Mouse (Mus musculus) lung, postnatal 0 days (tissue): Measurements from ENCODE around the gene Crybb1. TPM values are rescaled to one million over a fixed set of nuclear protein-coding genes. Genes with fewer than 3 reads are reported as not detected.

Source experiments
- ATAC-seq: fragments of 200-750 bp; cut with Nextera tagmentation; 2 replicates; pipeline ENCODE4 v1.8.0; 2017; ENCODE audit warnings: moderate library complexity
- DNase-seq: peaks from one replicate; pipeline ENCODE4 v3.0.0-alpha.2; 2016; ENCODE audit warnings: low spot score
- H3K27ac ChIP-seq: fragments of 300-500 bp; sonication (generic); 2 replicates; pipeline ENCODE4 v1.5.1; 2014; ENCODE audit warnings: antibody characterized with exemption, mild to moderate bottlenecking, low read length, mixed read lengths
- H3K27me3 ChIP-seq: fragments of 300-500 bp; sonication (generic); replicated peaks from 2 replicates; pipeline ENCODE4 v1.6.1; 2014; ENCODE audit warnings: low read length, mixed read lengths; ENCODE audit not compliant: insufficient read depth
- H3K36me3 ChIP-seq: fragments of 300-500 bp; sonication (generic); 2 replicates; pipeline ENCODE4 v1.6.1; 2014; ENCODE audit warnings: low read length, mixed read lengths; ENCODE audit not compliant: insufficient read depth
- H3K4me1 ChIP-seq: fragments of 300-500 bp; sonication (generic); 2 replicates; pipeline ENCODE4 v1.6.1; 2014; ENCODE audit warnings: antibody characterized with exemption, low read depth, low read length, mixed read lengths; ENCODE audit not compliant: insufficient read depth
- H3K4me2 ChIP-seq: fragments of 300-500 bp; sonication (generic); replicated peaks from 2 replicates; pipeline ENCODE4 v1.6.1; 2014; ENCODE audit warnings: low read depth, mild to moderate bottlenecking, low read length, moderate library complexity, mixed read lengths
- H3K4me3 ChIP-seq: fragments of 300-500 bp; sonication (generic); 2 replicates; pipeline ENCODE4 v1.5.1; 2014; ENCODE audit warnings: low read depth, low read length
- H3K9ac ChIP-seq: fragments of 300-500 bp; sonication (generic); replicated peaks from 2 replicates; pipeline ENCODE4 v1.6.1; 2014; ENCODE audit warnings: low read depth, mild to moderate bottlenecking
- H3K9me3 ChIP-seq: fragments of 300-500 bp; sonication (generic); 2 replicates; pipeline ENCODE4 v1.6.1; 2016; ENCODE audit warnings: low read length, mixed read lengths
- CTCF ChIP-seq: IDR thresholded peaks from 2 replicates; pipeline ENCODE4 v1.5.1; 2016; ENCODE audit warnings: antibody characterized with exemption, mild to moderate bottlenecking
- EP300 ChIP-seq: IDR thresholded peaks from 2 replicates; pipeline ENCODE4 v1.6.1; 2016; ENCODE audit warnings: antibody characterized with exemption, mild to moderate bottlenecking, control low read depth
- WGBS: fragments of 180-500 bp; shearing (Covaris S2); extraction: QIAGEN DNeasy Blood & Tissue Kit; methylation state at CpG from one replicate; pipeline ENCODE4 v1.1.7; 2014; 5-methylcytosine and 5-hydroxymethylcytosine counted together
- polyA plus RNA-seq: library from polyadenylated mRNA; unstranded; fragments of >200 nt; fragmentation: Nextera tagmentation; extraction: Ambion mirVana; gene quantifications from 2 replicates; pipeline ENCODE4 v1.2.1, GENCODE M21; 2015

Crybb1 gene
- polyA plus RNA-seq, 1 experiment from 2014 or later: 1.4 TPM

DNA sequence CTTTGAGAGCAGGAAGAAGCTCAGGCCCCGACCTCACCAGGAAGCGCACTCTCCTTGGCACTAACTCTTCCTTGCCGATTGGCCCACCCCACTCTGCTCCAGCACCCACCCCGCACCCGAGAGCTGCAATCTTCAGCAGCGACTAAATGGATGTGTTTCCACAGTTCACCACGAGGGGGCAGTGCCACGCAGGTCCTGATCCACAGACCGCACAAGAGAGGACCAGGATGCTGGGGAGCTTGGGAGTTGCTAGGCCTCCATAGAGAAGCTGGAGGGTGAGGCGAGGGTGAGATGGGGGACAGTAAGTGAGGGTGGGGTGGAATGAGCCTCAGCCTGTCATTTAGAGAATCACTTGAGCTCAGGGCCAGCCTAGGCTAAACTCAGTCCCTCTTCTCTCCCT lies 14.9 kb upstream of the Crybb1 start:
- ATAC-seq (peak; percentile 70), DNase-seq (peak; percentile 88)
- Histone ChIP-seq H3K4me3 (no peak overlapping the region), H3K4me2 (peak overlapping the region; percentile 29; the same call in 1 of the 2 replicates), H3K4me1 (no peaks in the 10 kb centered on the region), H3K27me3 (no peaks in the 10 kb centered on the region), H3K36me3 (no peaks in the 10 kb centered on the region), H3K9me3 (no peaks in the 10 kb centered on the region), H3K9ac (no peak overlapping the region), H3K27ac (no peak overlapping the region)
- WGBS: 3% methylated on average over 10 of the region's 10 CpGs
- TF ChIP-seq EP300 (no peak), CTCF (peak; percentile 98)

DNA sequence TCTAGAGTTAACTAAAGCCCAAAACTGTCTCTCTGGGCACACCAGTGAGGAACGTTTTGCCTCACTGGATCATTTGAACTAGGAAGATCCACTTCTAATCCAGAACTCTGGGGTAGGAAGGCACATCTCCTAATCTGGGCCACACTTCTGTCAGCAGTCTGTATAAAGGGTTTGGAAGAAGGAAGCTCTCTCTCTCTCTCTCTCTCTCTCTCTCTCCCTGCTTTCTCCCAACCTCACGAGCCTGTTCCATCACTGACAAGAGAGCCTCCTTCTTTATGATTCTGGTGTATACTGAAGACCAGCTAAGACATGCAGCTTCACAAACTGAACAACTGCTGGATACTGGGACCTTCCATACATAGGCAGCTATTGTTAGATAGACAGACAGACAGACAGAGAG lies 13.8 kb upstream of the Crybb1 start:
- no peak overlapping the region for H3K4me2 ChIP-seq
- H3K27me3 ChIP-seq: no peaks in the 10 kb centered on the region
- H3K36me3 ChIP-seq: no peaks in the 10 kb centered on the region
- no peaks in the 10 kb centered on the region for H3K4me1 ChIP-seq
- H3K9ac ChIP-seq: no peak overlapping the region
- DNase-seq (no peak), ATAC-seq (no peak)
- no peak overlapping the region for H3K27ac ChIP-seq
- H3K4me3 ChIP-seq: no peak overlapping the region
- WGBS: 50% methylated on average over 2 of the region's 2 CpGs
- no peaks in the 10 kb centered on the region for H3K9me3 ChIP-seq
- TF ChIP-seq EP300 (no peak), CTCF (no peak)

GRCm38 (mm10) chr5:112242361-112242778 lies 13.2 kb upstream of the Crybb1 start:
- DNase-seq (peak; percentile 50), ATAC-seq (peak; percentile 66)
- H3K27me3 ChIP-seq: no peaks in the 10 kb centered on the region
- H3K4me1 ChIP-seq: no peaks in the 10 kb centered on the region
- no peak overlapping the region for H3K27ac ChIP-seq
- no peak overlapping the region for H3K4me2 ChIP-seq
- no peak overlapping the region for H3K9ac ChIP-seq
- H3K4me3 ChIP-seq: no peak overlapping the region
- H3K9me3 ChIP-seq: no peaks in the 10 kb centered on the region
- WGBS: 54% methylated on average over 5 of the region's 5 CpGs
- TF ChIP-seq CTCF: no peak
- TF ChIP-seq EP300: peak; percentile 89
- H3K36me3 ChIP-seq: no peaks in the 10 kb centered on the region

GRCm38 (mm10) chr5:112243041-112243440 lies 12.6 kb upstream of the Crybb1 start:
- H3K9ac ChIP-seq: no peak overlapping the region
- no peaks in the 10 kb centered on the region for H3K36me3 ChIP-seq
- H3K4me1 ChIP-seq: no peaks in the 10 kb centered on the region
- TF ChIP-seq CTCF (no peak), EP300 (no peak)
- ATAC-seq (no peak), DNase-seq (no peak)
- no peak overlapping the region for H3K4me2 ChIP-seq
- WGBS: 61% methylated on average over 5 of the region's 5 CpGs
- H3K4me3 ChIP-seq: no peak overlapping the region
- no peaks in the 10 kb centered on the region for H3K9me3 ChIP-seq
- no peaks in the 10 kb centered on the region for H3K27me3 ChIP-seq
- H3K27ac ChIP-seq: no peak overlapping the region

DNA sequence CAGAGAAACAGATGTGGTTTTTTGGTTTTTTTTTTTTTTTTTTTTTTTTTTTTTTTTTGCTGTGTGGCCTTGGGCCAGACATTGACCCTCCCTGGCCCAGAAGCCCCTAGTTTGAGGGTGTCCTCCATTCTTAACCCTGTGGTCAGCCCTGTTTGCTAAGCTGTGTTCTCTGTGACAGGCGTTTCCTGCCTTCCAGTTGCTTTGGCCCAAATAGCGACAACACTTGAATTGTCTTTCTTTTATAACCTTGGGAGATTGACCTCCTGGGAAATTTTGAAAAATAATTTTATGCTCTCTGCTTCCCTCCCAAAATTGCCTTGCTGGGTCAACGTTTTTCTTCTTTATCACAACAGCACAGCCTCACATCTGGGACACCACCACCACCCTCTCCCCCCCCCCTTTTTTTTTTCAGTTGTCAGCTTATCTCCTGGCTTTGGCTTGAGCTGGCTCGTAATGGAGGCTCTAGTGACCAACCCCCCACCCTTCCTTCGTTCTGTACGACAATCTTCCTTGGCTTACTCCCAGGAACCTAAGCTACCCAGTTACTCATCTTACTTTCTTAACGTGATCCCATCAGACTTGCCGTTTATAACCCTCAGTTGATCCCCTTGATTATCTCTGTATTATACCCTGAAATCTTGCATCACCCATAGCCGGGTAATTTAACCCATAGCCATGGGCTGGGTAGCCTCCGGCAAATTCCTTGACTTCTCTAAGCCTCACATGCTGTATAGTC lies 11.9 kb upstream of the Crybb1 start:
- 46% methylated on average over 10 of the region's 10 CpGs for WGBS

GRCm38 (mm10) chr5:112244275-112244562 lies 11.4 kb upstream of the Crybb1 start:
- Histone ChIP-seq H3K4me1 (no peaks in the 10 kb centered on the region), H3K27me3 (no peaks in the 10 kb centered on the region), H3K27ac (no peak overlapping the region), H3K4me3 (no peak overlapping the region), H3K9ac (no peak overlapping the region), H3K4me2 (no peak overlapping the region), H3K36me3 (no peaks in the 10 kb centered on the region), H3K9me3 (no peaks in the 10 kb centered on the region)
- no peak for ATAC-seq
- 64% methylated on average over 1 of the region's 1 CpGs for WGBS
- no peak for DNase-seq
- TF ChIP-seq CTCF (no peak), EP300 (no peak)

More for the DNA sequence above, 11.9 kb upstream of the Crybb1 start:
- no peak overlapping the region for H3K9ac ChIP-seq
- no peak overlapping the region for H3K27ac ChIP-seq
- no peak overlapping the region for H3K4me3 ChIP-seq
- H3K4me1 ChIP-seq: no peaks in the 10 kb centered on the region
- no peaks in the 10 kb centered on the region for H3K9me3 ChIP-seq
- no peak for TF ChIP-seq EP300
- no peak for TF ChIP-seq CTCF
- DNase-seq: no peak
- no peaks in the 10 kb centered on the region for H3K27me3 ChIP-seq
- H3K36me3 ChIP-seq: no peaks in the 10 kb centered on the region
- no peak for ATAC-seq
- no peak overlapping the region for H3K4me2 ChIP-seq
